Mouse (Mus musculus): ENCODE data around the gene Slc35e3. TPM values are rescaled to one million over a fixed set of nuclear protein-coding genes. Genes with fewer than 3 reads are reported as not detected.

The Slc35e3 gene
- total RNA-seq, 2 experiments from 2014 or later, result 6.1 to 14.4 TPM

DNA sequence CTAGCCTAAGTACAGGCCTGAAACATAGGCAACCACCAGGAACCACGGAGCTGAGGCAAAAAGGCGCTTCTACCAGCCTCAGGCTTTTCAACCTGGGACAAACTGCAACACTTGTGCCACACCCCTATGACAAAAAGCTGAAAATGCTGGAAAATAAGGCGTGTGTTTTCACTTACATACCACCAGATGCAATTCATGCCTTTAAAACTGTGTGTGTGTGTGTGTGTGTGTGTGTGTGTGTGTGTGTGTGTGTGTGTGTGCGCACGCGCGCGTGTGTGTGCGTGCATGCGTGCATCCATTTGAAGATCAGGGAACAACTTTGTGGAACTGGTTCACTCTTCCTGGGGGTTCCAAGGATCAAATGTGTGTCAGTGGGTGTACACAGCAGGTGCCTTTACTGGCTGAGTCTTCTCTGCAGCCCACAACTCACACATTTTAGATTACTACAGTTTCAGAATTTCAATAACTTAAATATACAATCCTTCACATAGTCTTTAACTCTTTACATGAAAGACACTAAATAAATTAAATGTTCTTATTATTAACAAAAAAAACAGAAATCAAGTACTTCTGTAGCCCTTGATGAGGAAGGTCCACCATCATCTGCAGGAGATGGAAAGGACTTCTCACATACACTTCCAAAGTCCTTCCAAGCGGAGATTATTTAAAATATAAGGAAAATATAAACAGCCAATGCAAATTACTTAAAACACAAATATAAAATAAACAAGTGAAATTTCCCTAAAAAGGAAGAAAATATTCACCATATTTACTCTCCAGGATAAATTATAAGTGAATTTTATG, 56.7 kb downstream of the Slc35e3 start:
- no peak for ATAC-seq (replicated peaks; ENCODE audit: poor library complexity, severe bottlenecking)

DNA sequence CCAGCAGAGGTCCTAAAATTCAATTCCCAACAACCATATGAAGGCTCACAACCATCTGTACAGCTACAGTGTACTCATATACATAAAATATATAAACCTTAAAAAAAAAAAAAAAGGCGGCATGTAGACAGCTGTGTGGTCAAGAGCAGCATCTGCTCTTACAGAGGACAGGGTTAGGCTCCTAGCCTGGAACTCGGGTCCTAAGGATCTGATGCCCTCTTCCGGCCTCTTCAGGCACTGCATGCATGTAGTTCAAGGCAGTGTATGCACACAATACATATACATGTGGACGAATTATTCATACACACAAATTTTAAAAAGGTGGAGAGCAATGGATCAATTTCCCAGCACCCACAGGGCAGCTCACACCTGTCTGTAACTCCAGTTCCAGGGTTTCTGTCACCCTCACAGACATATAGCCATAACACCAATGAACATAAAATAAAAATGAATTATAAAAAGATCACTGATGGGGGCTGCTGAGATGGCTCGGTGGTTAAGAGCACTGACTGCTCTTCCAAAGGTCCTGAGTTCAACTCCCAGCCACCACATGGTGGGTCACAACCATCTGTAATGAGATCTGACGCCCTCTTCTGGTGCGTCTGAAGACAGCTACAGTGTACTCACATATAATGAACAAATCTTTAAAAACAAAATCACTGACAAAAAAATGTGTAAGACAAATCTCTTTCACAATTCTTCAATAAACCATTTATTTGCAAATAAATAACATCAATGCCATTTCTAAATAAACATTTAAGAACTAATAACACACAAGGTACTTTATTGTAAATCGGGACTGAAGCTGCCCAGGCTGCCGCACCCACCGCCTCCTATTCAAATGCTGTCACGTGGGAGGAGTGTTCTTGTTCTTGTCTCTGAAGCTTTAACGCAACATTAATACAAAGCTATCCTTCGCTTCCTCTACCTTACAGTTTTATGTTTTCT, 57.7 kb downstream of the Slc35e3 start:
- 0 out of 2 replicates have a peak, but pooled peaks have one; percentile 44 for ATAC-seq (replicated peaks; ENCODE audit: poor library complexity, severe bottlenecking)

DNA sequence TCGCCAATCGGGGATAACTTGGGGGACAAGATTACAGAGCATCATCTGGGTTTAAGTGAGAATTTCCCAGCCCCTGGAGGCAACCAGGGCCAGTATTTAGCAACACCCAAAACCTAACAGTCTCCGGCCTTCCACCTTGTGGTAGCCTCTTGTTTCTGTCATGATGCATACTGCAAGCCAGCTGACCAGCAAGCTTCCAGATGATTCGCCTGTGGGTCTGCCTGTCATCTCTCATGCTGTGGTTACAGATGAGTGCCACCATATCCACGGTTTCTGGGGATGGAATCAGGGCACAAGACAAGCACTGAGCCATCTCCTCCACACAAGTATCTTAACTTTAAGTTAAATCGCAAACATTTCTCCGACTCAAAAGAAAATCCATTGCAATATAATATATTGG, 58.6 kb downstream of the Slc35e3 start:
- ATAC-seq (replicated peaks; ENCODE audit: poor library complexity, severe bottlenecking), result no peak; the same call in 1 of the 2 replicates

DNA sequence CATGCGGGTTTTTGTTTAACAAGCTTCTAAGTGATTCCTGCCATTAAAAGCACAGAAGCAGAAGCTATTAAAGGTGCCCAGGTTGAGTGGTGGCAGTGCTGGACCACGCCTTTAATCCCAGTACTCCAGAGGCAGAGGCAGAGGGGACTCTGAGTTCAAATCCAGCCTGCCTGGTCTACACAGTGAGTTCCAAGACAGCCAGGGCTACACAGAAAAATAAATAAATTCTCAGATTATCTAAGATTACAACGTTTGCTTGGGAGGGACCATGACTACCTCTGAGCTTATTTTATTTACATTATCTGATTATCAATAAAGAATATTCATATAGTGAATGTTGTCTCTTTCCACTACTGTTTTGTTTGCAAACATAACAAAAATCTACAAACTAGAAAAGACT, 59.1 kb downstream of the Slc35e3 start:
- ATAC-seq (replicated peaks; ENCODE audit: poor library complexity, severe bottlenecking), result no peak

DNA sequence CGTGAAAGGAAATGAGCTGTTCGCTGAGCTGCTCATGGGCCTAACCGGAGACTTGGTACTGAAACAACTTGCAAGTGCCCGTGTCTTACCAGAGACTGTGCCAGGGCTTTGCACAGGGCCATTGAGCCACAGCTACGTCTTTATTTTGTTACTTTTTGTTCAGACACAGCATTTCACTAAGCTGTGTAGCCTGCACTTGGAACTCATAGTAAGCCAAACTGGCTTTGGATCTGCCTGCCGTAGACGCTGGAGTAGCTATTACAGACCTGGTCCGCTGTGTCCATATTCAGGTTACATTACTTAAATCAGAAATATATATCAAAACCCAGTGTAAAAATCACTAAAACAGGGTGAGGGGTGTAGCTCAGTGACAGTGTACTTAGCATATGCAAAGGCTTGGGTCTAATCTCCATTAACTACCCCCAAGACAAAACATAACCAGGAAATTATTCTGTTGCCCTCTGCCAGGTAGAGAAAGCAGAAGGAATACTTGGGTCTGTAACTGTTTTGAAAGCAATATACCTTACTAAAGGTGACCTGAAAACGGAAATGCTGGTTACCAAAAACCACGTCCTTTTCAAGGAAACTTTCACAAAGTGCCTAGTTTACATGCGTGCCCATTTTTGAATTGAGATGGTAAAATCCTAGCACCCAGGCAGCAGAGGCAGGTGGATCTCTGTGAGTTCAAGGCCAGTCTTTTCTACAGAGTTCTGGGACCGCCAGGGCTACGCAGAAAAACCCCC, 60.1 kb downstream of the Slc35e3 start:
- ATAC-seq (replicated peaks; ENCODE audit: poor library complexity, severe bottlenecking), result no peak

DNA sequence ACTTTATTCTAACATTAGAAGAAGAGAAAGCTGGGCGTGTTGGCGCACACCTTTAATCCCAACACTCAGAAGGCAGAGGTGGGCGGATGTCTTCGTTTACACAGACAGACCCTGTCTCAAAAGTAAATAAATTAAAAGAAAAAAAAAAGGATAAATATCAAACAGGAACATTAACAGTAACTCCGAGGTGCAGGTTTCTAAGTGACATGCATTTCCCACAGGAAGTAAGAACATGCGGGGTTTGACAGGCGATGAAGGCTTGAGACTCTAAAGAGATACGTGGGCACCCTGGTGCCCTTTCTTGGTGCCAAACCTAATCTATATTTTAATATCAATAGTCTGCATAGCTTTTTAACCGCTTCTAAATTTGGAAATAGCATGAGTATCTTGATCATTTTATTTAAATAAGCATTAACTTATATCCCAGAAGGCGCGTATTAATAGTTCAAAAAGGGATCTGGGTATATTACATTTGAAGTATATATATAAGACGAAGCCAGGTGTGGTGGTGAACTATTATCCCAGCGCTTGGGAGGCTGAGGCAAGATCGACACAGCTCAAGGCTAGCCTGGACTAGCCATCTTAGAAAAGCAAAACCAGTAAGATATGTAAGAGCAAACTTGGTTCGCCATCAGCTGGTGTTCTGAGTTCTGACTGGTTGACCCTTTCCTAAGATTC, 60.9 kb downstream of the Slc35e3 start:
- ATAC-seq (replicated peaks; ENCODE audit: poor library complexity, severe bottlenecking), result no peak

DNA sequence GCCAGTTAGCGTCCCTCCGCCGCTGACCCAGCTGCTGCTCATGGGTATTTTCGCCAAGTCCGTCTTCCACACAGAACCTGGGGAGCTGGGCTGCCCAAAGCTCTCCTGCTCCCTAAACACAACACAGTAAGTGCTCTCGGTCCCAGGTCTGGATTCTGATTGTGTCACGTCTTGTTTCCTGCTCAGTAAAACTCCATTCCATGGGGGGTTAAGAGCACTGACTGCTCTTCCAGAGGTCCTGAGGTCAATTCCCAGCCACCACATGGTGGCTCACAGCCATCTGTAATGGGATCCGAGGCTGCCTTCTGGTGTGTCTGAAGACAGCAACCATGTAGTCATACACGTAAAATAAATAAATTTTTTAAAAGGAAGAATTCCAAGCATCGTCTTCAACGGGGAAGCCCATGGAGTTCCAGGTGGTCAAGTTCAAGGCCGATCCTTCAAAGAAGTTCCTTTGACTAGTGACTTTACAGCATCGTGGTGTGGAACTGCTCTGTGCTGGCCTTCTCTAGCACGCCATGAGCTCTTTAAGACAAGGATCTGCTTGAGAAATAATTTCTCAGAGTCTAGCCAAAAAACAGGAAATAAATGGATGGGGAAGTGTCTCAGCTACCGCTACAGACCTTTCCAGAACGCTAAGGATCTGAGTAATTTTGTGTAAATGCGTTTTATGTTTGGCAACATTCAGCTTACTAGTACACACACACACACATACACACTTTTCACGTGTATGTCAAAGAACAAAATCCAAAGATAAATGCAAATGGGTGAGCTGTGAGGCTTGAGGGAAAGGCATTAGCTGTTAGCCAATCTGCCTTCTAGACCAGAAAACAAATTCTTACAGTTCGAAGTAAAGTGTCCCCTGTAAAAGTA, 61.6 kb downstream of the Slc35e3 start:
- ATAC-seq (replicated peaks; ENCODE audit: poor library complexity, severe bottlenecking), result peak; percentile 76

DNA sequence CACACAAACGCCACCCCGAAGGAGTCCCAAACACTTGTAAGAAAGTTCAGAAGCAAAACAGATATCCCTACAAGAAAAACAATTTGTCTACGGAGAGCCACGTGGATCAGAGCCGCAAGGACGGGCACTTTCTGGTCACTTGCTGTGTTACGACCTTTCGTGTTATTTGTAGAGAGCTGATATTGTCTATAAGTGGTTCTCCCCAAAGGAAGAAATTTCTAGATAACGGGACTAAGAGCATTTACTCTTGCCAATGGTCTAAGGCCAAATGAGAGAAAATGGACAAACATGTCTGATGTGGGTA, 62.5 kb downstream of the Slc35e3 start:
- ATAC-seq (replicated peaks; ENCODE audit: poor library complexity, severe bottlenecking), result no peak

Other genes starting within 250 kb of the Slc35e3 start
- gene Cpm, start 116.9 kb downstream of the Slc35e3 start, total RNA-seq (2014; fragmentation: Nextera tagmentation), result not detected in 2 replicates
- gene Cpm, start 116.9 kb downstream of the Slc35e3 start, total RNA-seq (2017), result 0.46 TPM in 1 of 2 replicates, not detected in the other
- 43.0 and 62.0 TPM in 2 replicates for gene Mdm2, start 35.6 kb downstream of the Slc35e3 start, total RNA-seq (2014; fragmentation: Nextera tagmentation)
- 45.3 and 47.9 TPM in 2 replicates for gene Mdm2, start 35.6 kb downstream of the Slc35e3 start, total RNA-seq (2017)
- 76.8 and 93.4 TPM in 2 replicates for gene Nup107, start 46.3 kb upstream of the Slc35e3 start, total RNA-seq (2014; fragmentation: Nextera tagmentation)
- gene Nup107, start 46.3 kb upstream of the Slc35e3 start, total RNA-seq (2017), result 153 and 182 TPM in 2 replicates
- 124 and 127 TPM in 2 replicates for gene Rap1b, start 99.7 kb upstream of the Slc35e3 start, total RNA-seq (2014; fragmentation: Nextera tagmentation)
- 92.3 and 107 TPM in 2 replicates for gene Rap1b, start 99.7 kb upstream of the Slc35e3 start, total RNA-seq (2017)

Measured in granulocyte monocyte progenitor cell, adult 5-6 weeks (primary cell).